Mouse (Mus musculus) MEL (cell line): ENCODE measurements at regions not wholly inside any gene's neighbourhood (a gene's known extent, or its start where the extent isn't known, plus 50 kb on each side); places are given as distances from the start of the nearest gene placed in this dataset.

Experiments used
- DNase-seq: peaks from one replicate; pipeline ENCODE4 v3.0.0; 2011; ENCODE audit warnings: low read depth, low spot score
- H3K27ac ChIP-seq: 2 replicates; pipeline ENCODE4 v1.5.1; 2012; ENCODE audit warnings: low read depth, mild to moderate bottlenecking, control low read depth, low read length, moderate library complexity; ENCODE audit not compliant: control insufficient read depth
- H3K27me3 ChIP-seq, 2 experiments: fragments of 150-350 bp in 1 of 2; sonication (generic) in 1 of 2; 2 replicates each; pipeline ENCODE4 v1.6.1; 2012; ENCODE audit warnings: low read length in 2 of 2, mild to moderate bottlenecking in 2 of 2, improper control_type of control experiment in 1 of 2, moderate library complexity in 1 of 2; ENCODE audit not compliant: insufficient read depth in 2 of 2, control insufficient read depth in 1 of 2
- H3K36me3 ChIP-seq, 2 experiments: 2 replicates each; pipeline ENCODE4 v1.6.1; 2012 to 2014; ENCODE audit warnings: low read length in 2 of 2, improper control_type of control experiment in 1 of 2, inconsistent platforms in 1 of 2, mild to moderate bottlenecking in 1 of 2; ENCODE audit not compliant: insufficient read depth in 2 of 2, control insufficient read depth in 1 of 2
- H3K4me1 ChIP-seq, 2 experiments: fragments of 150-350 bp in 1 of 2; sonication (generic) in 1 of 2; 2 replicates each; pipeline ENCODE4 v1.6.1; 2012; ENCODE audit warnings: low read length in 2 of 2, improper control_type of control experiment in 1 of 2, mild to moderate bottlenecking in 1 of 2; ENCODE audit not compliant: insufficient read depth in 2 of 2, control insufficient read depth in 1 of 2
- H3K4me3 ChIP-seq, 2 experiments: fragments of 150-350 bp in 1 of 2; sonication (generic) in 1 of 2; 2 replicates each; pipeline ENCODE4 v1.5.1; 2012; ENCODE audit warnings: low read depth in 2 of 2, low read length in 2 of 2, mild to moderate bottlenecking in 2 of 2, moderate library complexity in 2 of 2, control low read depth in 1 of 2, improper control_type of control experiment in 1 of 2; ENCODE audit not compliant: control insufficient read depth in 1 of 2, insufficient read depth in 1 of 2
- H3K79me2 ChIP-seq: 2 replicates; pipeline ENCODE4 v1.6.1; 2012; ENCODE audit warnings: mild to moderate bottlenecking, low read length, moderate library complexity; ENCODE audit not compliant: control insufficient read depth, poor library complexity, insufficient read depth
- H3K9ac ChIP-seq: 2 replicates; pipeline ENCODE4 v1.6.1; 2012; ENCODE audit warnings: low read depth, mild to moderate bottlenecking, control low read depth, low read length, moderate library complexity; ENCODE audit not compliant: control insufficient read depth, poor library complexity, severe bottlenecking
- H3K9me3 ChIP-seq: fragments of 150-350 bp; sonication (generic); replicated peaks from 2 replicates; pipeline ENCODE4 v1.6.1; 2012; ENCODE audit warnings: mild to moderate bottlenecking, low read length, improper control_type of control experiment, moderate library complexity; ENCODE audit not compliant: insufficient read depth
- BHLHE40 ChIP-seq: IDR thresholded peaks from 2 replicates; pipeline ENCODE4 v1.6.1; 2012; ENCODE audit warnings: low read depth, mild to moderate bottlenecking, inconsistent platforms, low read length, improper control_type of control experiment, borderline replicate concordance
- CHD1 ChIP-seq: IDR thresholded peaks from 2 replicates; pipeline ENCODE4 v1.6.1; 2012; ENCODE audit warnings: low read depth, mild to moderate bottlenecking, inconsistent platforms, low read length, improper control_type of control experiment
- ELF1 ChIP-seq: IDR thresholded peaks from 2 replicates; pipeline ENCODE4 v1.6.1; 2014; ENCODE audit warnings: low read depth, mild to moderate bottlenecking, inconsistent platforms, low read length, improper control_type of control experiment, moderate library complexity
- EP300 ChIP-seq, 2 experiments: IDR thresholded peaks; 2 replicates each; pipeline ENCODE4 v1.6.1; 2011; ENCODE audit warnings: improper control_type of control experiment in 2 of 2, low read length in 2 of 2, low read depth in 1 of 2, mild to moderate bottlenecking in 1 of 2
- ETS1 ChIP-seq: IDR thresholded peaks from 2 replicates; pipeline ENCODE4 v1.6.1; 2012; ENCODE audit warnings: low read depth, mild to moderate bottlenecking, inconsistent platforms, low read length, improper control_type of control experiment, moderate library complexity
- GABPA ChIP-seq: IDR thresholded peaks from 2 replicates; pipeline ENCODE4 v1.6.1; 2012; ENCODE audit warnings: low read depth, mild to moderate bottlenecking, inconsistent platforms, low read length, improper control_type of control experiment, moderate library complexity
- GATA1 ChIP-seq: IDR thresholded peaks from 2 replicates; pipeline ENCODE4 v1.6.1; 2011; ENCODE audit warnings: low read depth, low read length, improper control_type of control experiment
- HCFC1 ChIP-seq: IDR thresholded peaks from 2 replicates; pipeline ENCODE4 v1.6.1; 2012; ENCODE audit warnings: low read depth, mild to moderate bottlenecking, inconsistent platforms, low read length, improper control_type of control experiment, moderate library complexity
- JUND ChIP-seq: IDR thresholded peaks from 2 replicates; pipeline ENCODE4 v1.6.1; 2011; ENCODE audit warnings: low read depth, mild to moderate bottlenecking, improper control_type of control experiment, low read length
- KAT2A ChIP-seq: conservative IDR thresholded peaks from 2 replicates; pipeline ENCODE4 v1.6.1; 2012; ENCODE audit warnings: low read depth, low read length, improper control_type of control experiment, inconsistent platforms
- MAFK ChIP-seq: IDR thresholded peaks from 2 replicates; pipeline ENCODE4 v1.6.1; 2011; ENCODE audit warnings: low read depth, mild to moderate bottlenecking, low read length, improper control_type of control experiment, borderline replicate concordance
- MAZ ChIP-seq: IDR thresholded peaks from 2 replicates; pipeline ENCODE4 v1.6.1; 2012; ENCODE audit warnings: low read depth, mild to moderate bottlenecking, inconsistent platforms, low read length, improper control_type of control experiment
- MEF2A ChIP-seq: IDR thresholded peaks from 2 replicates; pipeline ENCODE4 v1.6.1; 2014; ENCODE audit warnings: low read depth, mild to moderate bottlenecking, inconsistent platforms, low read length, improper control_type of control experiment; ENCODE audit not compliant: poor library complexity, insufficient replicate concordance, severe bottlenecking; ENCODE audit errors: extremely low read depth
- MXI1 ChIP-seq: IDR thresholded peaks from 2 replicates; pipeline ENCODE4 v1.6.1; 2011; ENCODE audit warnings: mild to moderate bottlenecking, low read depth, low read length, improper control_type of control experiment
- MYB ChIP-seq: IDR thresholded peaks from 2 replicates; pipeline ENCODE4 v1.6.1; 2011; ENCODE audit warnings: mild to moderate bottlenecking, low read depth, low read length, improper control_type of control experiment
- MYC ChIP-seq: IDR thresholded peaks from 2 replicates; pipeline ENCODE4 v1.6.1; 2011; ENCODE audit warnings: low read depth, mild to moderate bottlenecking, low read length, improper control_type of control experiment, moderate library complexity
- NRF1 ChIP-seq: IDR thresholded peaks from 2 replicates; pipeline ENCODE4 v1.6.1; 2014; ENCODE audit warnings: low read depth, mild to moderate bottlenecking, inconsistent platforms, low read length, improper control_type of control experiment, moderate library complexity; ENCODE audit not compliant: poor library complexity, insufficient read depth, severe bottlenecking
- POLR2A ChIP-seq, 2 experiments: IDR thresholded peaks; 2 replicates each; pipeline ENCODE4 v1.6.1; 2011 to 2012; ENCODE audit warnings: low read length in 2 of 2, mild to moderate bottlenecking in 2 of 2, control low read depth in 1 of 2, improper control_type of control experiment in 1 of 2, low read depth in 1 of 2, moderate library complexity in 1 of 2; ENCODE audit not compliant: control insufficient read depth in 1 of 2, insufficient read depth in 1 of 2, poor library complexity in 1 of 2
- POLR2AphosphoS2 ChIP-seq: IDR thresholded peaks from 2 replicates; pipeline ENCODE4 v1.6.1; 2011; ENCODE audit warnings: low read length, improper control_type of control experiment
- POLR2AphosphoS5 ChIP-seq: IDR thresholded peaks from 2 replicates; pipeline ENCODE4 v1.6.1; 2012; ENCODE audit warnings: low read depth, borderline replicate concordance, mild to moderate bottlenecking, inconsistent platforms, low read length, moderate library complexity, mixed read lengths
- RAD21 ChIP-seq: IDR thresholded peaks from 2 replicates; pipeline ENCODE4 v1.6.1; 2011; ENCODE audit warnings: mild to moderate bottlenecking, low read depth, low read length, improper control_type of control experiment
- SIN3A ChIP-seq: IDR thresholded peaks from 2 replicates; pipeline ENCODE4 v1.6.1; 2012; ENCODE audit warnings: low read length, improper control_type of control experiment, inconsistent platforms
- TBP ChIP-seq: IDR thresholded peaks from 2 replicates; pipeline ENCODE4 v1.8.0; 2011; ENCODE audit warnings: low read depth, low read length, improper control_type of control experiment
- TCF12 ChIP-seq: IDR thresholded peaks from 2 replicates; pipeline ENCODE4 v1.6.1; 2014; ENCODE audit warnings: low read depth, mild to moderate bottlenecking, inconsistent platforms, low read length, improper control_type of control experiment, moderate library complexity
- USF1 ChIP-seq: IDR thresholded peaks from 2 replicates; pipeline ENCODE4 v1.6.1; 2014; ENCODE audit warnings: low read depth, mild to moderate bottlenecking, inconsistent platforms, low read length, improper control_type of control experiment, moderate library complexity
- ZKSCAN1 ChIP-seq: IDR thresholded peaks from 2 replicates; pipeline ENCODE4 v1.6.1; 2012; ENCODE audit warnings: low read depth, mild to moderate bottlenecking, inconsistent platforms, low read length, improper control_type of control experiment, moderate library complexity
- ZMIZ1 ChIP-seq: IDR thresholded peaks from 2 replicates; pipeline ENCODE4 v1.6.1; 2012; ENCODE audit warnings: low read depth, mild to moderate bottlenecking, inconsistent platforms, low read length, improper control_type of control experiment, moderate library complexity
- ZNF384 ChIP-seq: IDR thresholded peaks from 2 replicates; pipeline ENCODE4 v1.6.1; 2012; ENCODE audit warnings: low read depth, mild to moderate bottlenecking, inconsistent platforms, low read length, improper control_type of control experiment

DNA sequence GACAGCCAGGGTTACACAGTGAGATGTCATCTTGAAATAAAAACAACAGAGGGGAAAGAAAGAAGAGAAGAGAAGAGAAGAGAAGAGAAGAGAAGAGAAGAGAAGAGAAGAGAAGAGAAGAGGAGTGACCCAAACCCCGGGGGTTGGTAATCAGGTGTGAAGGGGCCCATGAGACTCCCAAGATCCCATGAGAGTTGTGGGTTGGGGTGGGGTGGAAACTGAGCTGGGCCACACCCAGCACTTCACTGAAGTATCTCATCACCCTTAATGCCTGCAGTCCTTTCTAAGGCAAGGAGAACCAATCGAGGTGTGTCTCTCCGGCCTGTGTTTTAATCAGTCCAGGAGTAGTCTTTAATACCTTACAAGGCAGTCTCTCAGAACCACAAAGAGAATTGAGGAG, 201.5 kb upstream of the Afdn start:
- Histone ChIP-seq H3K79me2 (no peaks in the 10 kb centered on the region), H3K4me3 (no peak overlapping the region), H3K27ac (no peak overlapping the region), H3K4me1 (no peaks in the 10 kb centered on the region), H3K9me3 (no peaks in the 10 kb centered on the region), H3K36me3 (no peaks in the 10 kb centered on the region), H3K9ac (no peak overlapping the region), H3K27me3 (no peaks in the 10 kb centered on the region)
- DNase-seq = no peak
- TF ChIP-seq JUND = no peak
- no peak for TF ChIP-seq SIN3A
- no peak for TF ChIP-seq ELF1
- no peak for TF ChIP-seq GABPA
- TF ChIP-seq MAFK = no peak
- TF ChIP-seq BHLHE40 = no peak
- no peak for TF ChIP-seq TCF12
- no peak for TF ChIP-seq MXI1
- no peak for TF ChIP-seq GATA1
- TF ChIP-seq POLR2AphosphoS5 = no peak
- no peak for TF ChIP-seq ZKSCAN1
- no peak for TF ChIP-seq TBP
- no peak for TF ChIP-seq POLR2A (IDR thresholded peaks at IDR 0.05; ENCODE audit: control insufficient read depth in 1 of 2, insufficient read depth in 1 of 2, low read depth in 1 of 2, low read length in 2 of 2, poor library complexity in 1 of 2)
- no peak for TF ChIP-seq MYB
- no peak for TF ChIP-seq MEF2A
- no peak for TF ChIP-seq NRF1
- no peak for TF ChIP-seq ETS1
- no peak for TF ChIP-seq HCFC1
- TF ChIP-seq ZMIZ1 = no peak

DNA sequence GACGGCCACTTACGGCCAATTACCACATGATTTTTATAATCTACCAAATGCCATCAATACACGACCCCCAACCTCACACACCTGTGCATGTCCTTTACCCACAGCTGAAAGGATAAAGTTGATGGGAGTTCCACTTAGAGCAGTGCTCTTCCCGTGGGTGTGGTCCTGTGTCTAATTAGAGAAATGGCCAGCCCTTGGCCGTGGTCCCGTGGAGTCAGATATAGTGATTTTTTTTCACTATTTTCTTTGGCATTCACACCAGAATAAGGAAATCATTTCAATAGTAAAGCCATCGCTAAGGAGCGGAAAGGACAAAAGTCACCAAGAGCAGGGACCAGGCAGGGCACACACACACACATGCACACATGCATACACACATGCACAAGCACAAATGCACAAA, 199.0 kb upstream of the Afdn start:
- Histone ChIP-seq H3K4me3 (no peak overlapping the region), H3K36me3 (no peaks in the 10 kb centered on the region), H3K9ac (no peak overlapping the region), H3K9me3 (no peaks in the 10 kb centered on the region), H3K4me1 (no peaks in the 10 kb centered on the region), H3K79me2 (no peaks in the 10 kb centered on the region), H3K27me3 (no peaks in the 10 kb centered on the region), H3K27ac (no peak overlapping the region)
- no peak for DNase-seq
- no peak for TF ChIP-seq POLR2AphosphoS2
- no peak for TF ChIP-seq ZMIZ1
- TF ChIP-seq CHD1 = no peak
- no peak for TF ChIP-seq MAZ
- no peak for TF ChIP-seq ELF1
- no peak for TF ChIP-seq ZKSCAN1
- no peak for TF ChIP-seq TCF12
- TF ChIP-seq POLR2A (IDR thresholded peaks at IDR 0.05; ENCODE audit: control insufficient read depth in 1 of 2, insufficient read depth in 1 of 2, low read depth in 1 of 2, low read length in 2 of 2, poor library complexity in 1 of 2) = no peak
- TF ChIP-seq ZNF384 = no peak
- TF ChIP-seq SIN3A = no peak
- no peak for TF ChIP-seq GABPA
- no peak for TF ChIP-seq USF1
- TF ChIP-seq KAT2A = no peak
- TF ChIP-seq NRF1 = no peak
- no peak for TF ChIP-seq RAD21
- TF ChIP-seq MYC = no peak
- no peak for TF ChIP-seq MEF2A
- TF ChIP-seq EP300 (IDR thresholded peaks at IDR 0.05; ENCODE audit: low read depth in 1 of 2, low read length in 2 of 2) = no peak
- no peak for TF ChIP-seq ETS1
